Mouse (Mus musculus) hindbrain, postnatal 0 days (tissue): ENCODE measurements at regions not wholly inside any gene's neighbourhood (a gene's known extent, or its start where the extent isn't known, plus 50 kb on each side); places are given as distances from the start of the nearest gene placed in this dataset.

Source experiments
- ATAC-seq: fragments of 200-750 bp; cut with Nextera tagmentation; 2 replicates; pipeline ENCODE4 v1.8.0; 2017; ENCODE audit warnings: mild to moderate bottlenecking, moderate TSS enrichment, moderate library complexity
- DNase-seq: peaks from one replicate; pipeline ENCODE4 v3.0.0-alpha.2; 2015; ENCODE audit warnings: low spot score
- H3K27ac ChIP-seq: fragments of 300-500 bp; sonication (generic); 2 replicates; pipeline ENCODE4 v1.5.1; 2014; ENCODE audit warnings: mild to moderate bottlenecking
- H3K27me3 ChIP-seq: fragments of 300-500 bp; sonication (generic); 2 replicates; pipeline ENCODE4 v1.6.1; 2014; ENCODE audit warnings: low read length, mixed read lengths; ENCODE audit not compliant: insufficient read depth
- H3K36me3 ChIP-seq: fragments of 300-500 bp; sonication (generic); 2 replicates; pipeline ENCODE4 v1.6.1; 2014; ENCODE audit warnings: low read length, mixed read lengths; ENCODE audit not compliant: insufficient read depth
- H3K4me1 ChIP-seq: fragments of 300-500 bp; sonication (generic); 2 replicates; pipeline ENCODE4 v1.6.1; 2014; ENCODE audit warnings: antibody characterized with exemption, low read length, mixed read lengths; ENCODE audit not compliant: insufficient read depth
- H3K4me2 ChIP-seq: fragments of 300-500 bp; sonication (generic); 2 replicates; pipeline ENCODE4 v1.6.1; 2014; ENCODE audit warnings: low read depth, mild to moderate bottlenecking, low read length, moderate library complexity, mixed read lengths
- H3K4me3 ChIP-seq: fragments of 300-500 bp; sonication (generic); 2 replicates; pipeline ENCODE4 v1.5.1; 2014; ENCODE audit warnings: low read length
- H3K9ac ChIP-seq: fragments of 300-500 bp; sonication (generic); replicated peaks from 2 replicates; pipeline ENCODE4 v1.6.1; 2014; ENCODE audit warnings: mild to moderate bottlenecking, low read length, moderate library complexity, mixed read lengths
- H3K9me3 ChIP-seq: fragments of 300-500 bp; sonication (generic); 2 replicates; pipeline ENCODE4 v1.6.1; 2016; ENCODE audit warnings: low read length, mixed read lengths
- CTCF ChIP-seq: IDR thresholded peaks from 2 replicates; pipeline ENCODE4 v1.5.1; 2016; ENCODE audit warnings: antibody characterized with exemption, control low read depth, low read depth
- WGBS: fragments of 180-500 bp; shearing (Covaris S2); extraction: QIAGEN DNeasy Blood & Tissue Kit; methylation state at CpG from one replicate; pipeline ENCODE4 v1.1.7; 2014; 5-methylcytosine and 5-hydroxymethylcytosine counted together

DNA sequence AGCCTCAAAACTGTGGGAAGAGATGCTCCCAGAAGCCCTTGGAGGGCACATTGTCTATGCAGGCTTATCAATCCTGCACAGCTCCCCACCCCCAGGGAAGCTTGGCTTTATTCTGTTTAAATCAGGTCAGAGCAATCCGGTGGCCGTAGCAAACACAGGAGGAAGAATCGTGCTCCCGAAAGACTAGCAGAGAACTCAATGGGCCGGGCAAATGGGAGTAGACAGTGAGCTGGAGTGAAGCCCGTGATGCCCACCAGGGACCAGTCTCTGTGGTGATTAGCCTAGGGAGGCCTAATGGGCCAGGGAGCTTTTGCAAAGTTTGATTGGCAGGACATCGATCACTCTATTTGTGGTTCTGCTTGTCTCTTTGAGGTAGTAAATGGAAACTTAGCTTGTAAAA lies 51.0 kb upstream of the Tcerg1l start:
- WGBS, result 50% methylated on average over 7 of the region's 7 CpGs
- Histone ChIP-seq H3K9ac (no peak overlapping the region), H3K27me3 (no peaks in the 10 kb centered on the region), H3K4me1 (no peaks in the 10 kb centered on the region), H3K9me3 (no peaks in the 10 kb centered on the region), H3K36me3 (no peaks in the 10 kb centered on the region), H3K27ac (no peak overlapping the region), H3K4me3 (no peak overlapping the region), H3K4me2 (no peak overlapping the region)
- no peak for TF ChIP-seq CTCF
- ATAC-seq (no peak), DNase-seq (no peak)
